Mouse (Mus musculus) stomach, embryonic 14.5 days (tissue): ENCODE measurements around the gene Plcb4. TPM values are rescaled to one million over a fixed set of nuclear protein-coding genes. Genes with fewer than 3 reads are reported as not detected.

Experiments used
- ATAC-seq: fragments of 200-750 bp; cut with Nextera tagmentation; 2 replicates; pipeline ENCODE4 v1.8.0; 2017; ENCODE audit warnings: low read depth, moderate TSS enrichment; ENCODE audit not compliant: insufficient number of reproducible peaks, insufficient read depth, low FRiP score
- H3K27ac ChIP-seq: fragments of 300-500 bp; sonication (generic); 2 replicates; pipeline ENCODE4 v1.5.1; 2014; ENCODE audit warnings: mild to moderate bottlenecking, low read length, moderate library complexity, mixed read lengths
- H3K27me3 ChIP-seq: fragments of 300-500 bp; sonication (generic); 2 replicates; pipeline ENCODE4 v1.6.1; 2014; ENCODE audit warnings: low read length, control low read depth, mixed read lengths; ENCODE audit not compliant: control insufficient read depth, insufficient read depth
- H3K36me3 ChIP-seq: fragments of 300-500 bp; sonication (generic); 2 replicates; pipeline ENCODE4 v1.6.1; 2014; ENCODE audit warnings: mild to moderate bottlenecking, control low read depth, low read length, moderate library complexity, mixed read lengths; ENCODE audit not compliant: control insufficient read depth, insufficient read depth
- H3K4me1 ChIP-seq: fragments of 300-500 bp; sonication (generic); 2 replicates; pipeline ENCODE4 v1.6.1; 2014; ENCODE audit warnings: low read length, control low read depth, mixed read lengths; ENCODE audit not compliant: control insufficient read depth, insufficient read depth
- H3K4me2 ChIP-seq: fragments of 300-500 bp; sonication (generic); replicated peaks from 2 replicates; pipeline ENCODE4 v1.6.1; 2014; ENCODE audit warnings: low read depth, low read length, control low read depth
- H3K4me3 ChIP-seq: fragments of 300-500 bp; sonication (generic); 2 replicates; pipeline ENCODE4 v1.5.1; 2014; ENCODE audit warnings: low read depth, low read length, control low read depth
- H3K9ac ChIP-seq: fragments of 300-500 bp; sonication (generic); replicated peaks from 2 replicates; pipeline ENCODE4 v1.6.1; 2014; ENCODE audit warnings: low read depth, mild to moderate bottlenecking, control low read depth, low read length, moderate library complexity, mixed read lengths
- H3K9me3 ChIP-seq: fragments of 300-500 bp; sonication (generic); 2 replicates; pipeline ENCODE4 v1.6.1; 2016; ENCODE audit warnings: low read depth, low read length, control low read depth; ENCODE audit not compliant: control insufficient read depth
- WGBS: fragments of 180-500 bp; shearing (Covaris S2); extraction: QIAGEN DNeasy Blood & Tissue Kit; methylation state at CpG from one replicate; pipeline ENCODE4 v1.1.7; 2014; 5-methylcytosine and 5-hydroxymethylcytosine counted together
- polyA plus RNA-seq: library from polyadenylated mRNA; unstranded; fragments of >200 nt; fragmentation: Nextera tagmentation; extraction: Ambion mirVana; gene quantifications from 2 replicates; pipeline ENCODE4 v1.2.1, GENCODE M21; 2014

Plcb4 gene
- polyA plus RNA-seq, 1 experiment from 2014 or later: 51.4 TPM

DNA sequence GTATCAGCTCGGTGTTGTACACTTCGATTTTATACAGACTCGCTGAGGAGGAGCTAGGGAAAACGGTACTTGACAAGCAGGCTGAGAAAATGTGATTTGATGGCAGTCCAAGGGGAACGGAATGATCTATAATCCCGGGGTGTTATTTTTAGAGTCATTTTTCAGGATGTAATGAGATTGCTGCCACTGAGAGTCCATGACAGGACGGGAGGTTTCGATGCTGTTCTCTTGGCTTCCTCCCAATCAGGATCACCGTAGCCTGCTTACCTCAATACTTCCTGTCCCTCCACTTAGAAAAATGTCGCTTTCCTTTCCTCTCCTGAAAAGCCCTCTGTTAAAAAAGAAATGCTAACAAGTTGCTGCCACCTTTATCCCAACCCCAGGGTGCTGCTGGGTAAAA lies 257.1 kb downstream of the Plcb4 start:
- WGBS: 31% methylated on average over 10 of the region's 10 CpGs
- Histone ChIP-seq H3K36me3 (no peaks in the 10 kb centered on the region), H3K9me3 (no peaks in the 10 kb centered on the region), H3K4me3 (no peak overlapping the region), H3K27me3 (no peaks in the 10 kb centered on the region), H3K27ac (no peak overlapping the region), H3K4me2 (no peak overlapping the region), H3K9ac (no peak overlapping the region), H3K4me1 (peaks cover 19% of the 10 kb centered on the region; the same call in 1 of the 2 replicates)
- ATAC-seq: no peak

DNA sequence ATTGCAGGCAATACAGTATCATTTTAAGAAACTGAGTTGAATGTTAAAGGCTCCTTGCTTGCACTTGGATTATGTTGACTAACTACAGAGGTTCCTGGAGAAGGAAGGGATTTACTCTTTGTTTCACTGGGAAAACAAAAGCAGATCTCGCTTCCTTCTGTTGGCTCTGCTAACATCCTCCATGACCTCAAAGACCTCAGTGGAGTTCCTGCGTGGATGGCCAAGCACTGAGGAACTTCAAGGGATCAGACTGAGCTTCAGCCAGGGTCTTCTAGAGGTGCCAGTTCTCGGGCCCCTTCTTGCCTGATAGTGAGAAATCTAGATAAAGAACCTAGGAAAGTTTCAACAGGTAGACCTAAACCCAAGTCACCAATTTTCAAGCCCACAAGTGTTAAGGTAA lies 258.2 kb downstream of the Plcb4 start:
- Histone ChIP-seq H3K27ac (no peak overlapping the region), H3K27me3 (no peaks in the 10 kb centered on the region), H3K9ac (no peak overlapping the region), H3K4me2 (no peak overlapping the region), H3K4me1 (peaks cover 19% of the 10 kb centered on the region; the same call in 1 of the 2 replicates), H3K36me3 (no peaks in the 10 kb centered on the region), H3K4me3 (no peak overlapping the region), H3K9me3 (no peaks in the 10 kb centered on the region)
- WGBS: 72% methylated on average over 3 of the region's 3 CpGs
- ATAC-seq: no peak

DNA sequence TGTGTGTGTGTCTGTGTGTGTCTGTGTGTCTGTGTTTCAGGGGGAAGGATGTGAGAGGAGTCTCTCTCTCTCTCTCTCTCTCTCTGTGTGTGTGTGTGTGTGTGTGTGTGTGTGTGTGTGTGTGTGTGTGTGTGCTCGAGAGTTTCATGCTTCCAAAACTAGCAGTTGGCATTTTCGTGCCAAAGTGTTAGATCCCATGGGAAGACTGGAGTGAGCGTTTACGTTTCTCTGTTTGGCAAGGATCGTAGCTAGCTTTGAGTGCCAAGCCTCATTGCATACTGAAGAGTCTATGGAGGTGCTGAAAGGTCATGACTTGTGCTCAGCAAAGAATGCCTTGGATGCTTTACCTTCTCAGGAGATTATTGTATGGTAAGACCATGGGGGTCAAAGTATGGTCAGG lies 259.3 kb downstream of the Plcb4 start:
- H3K27ac ChIP-seq: no peak overlapping the region
- H3K4me2 ChIP-seq: no peak overlapping the region
- H3K9ac ChIP-seq: no peak overlapping the region
- WGBS: 73% methylated on average over 5 of the region's 5 CpGs
- no peak for ATAC-seq
- H3K9me3 ChIP-seq: no peaks in the 10 kb centered on the region
- H3K36me3 ChIP-seq: no peaks in the 10 kb centered on the region
- no peaks in the 10 kb centered on the region for H3K27me3 ChIP-seq
- H3K4me3 ChIP-seq: no peak overlapping the region
- peaks cover 18% of the 10 kb centered on the region; the same call in 1 of the 2 replicates for H3K4me1 ChIP-seq

DNA sequence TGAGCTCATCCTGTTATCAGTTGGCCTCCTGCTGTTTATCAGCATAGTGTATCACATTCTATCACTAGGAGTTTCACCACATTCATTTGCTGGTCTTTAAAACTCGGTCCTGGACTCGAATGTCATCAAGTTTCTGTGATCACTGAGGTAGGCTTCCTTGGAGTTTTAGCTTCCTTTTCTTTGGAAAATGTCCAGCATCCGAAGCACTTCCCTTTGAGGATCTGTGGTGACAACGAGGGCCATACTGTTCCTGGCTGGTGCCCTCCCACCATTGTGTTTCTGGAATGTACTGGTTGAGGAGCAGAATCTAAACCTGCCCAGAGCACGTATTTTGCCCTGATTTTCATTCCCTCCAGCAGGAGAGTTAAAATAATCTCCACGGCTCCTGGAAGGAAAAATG lies 260.8 kb downstream of the Plcb4 start:
- no peak for ATAC-seq
- 65% methylated on average over 6 of the region's 6 CpGs for WGBS

DNA sequence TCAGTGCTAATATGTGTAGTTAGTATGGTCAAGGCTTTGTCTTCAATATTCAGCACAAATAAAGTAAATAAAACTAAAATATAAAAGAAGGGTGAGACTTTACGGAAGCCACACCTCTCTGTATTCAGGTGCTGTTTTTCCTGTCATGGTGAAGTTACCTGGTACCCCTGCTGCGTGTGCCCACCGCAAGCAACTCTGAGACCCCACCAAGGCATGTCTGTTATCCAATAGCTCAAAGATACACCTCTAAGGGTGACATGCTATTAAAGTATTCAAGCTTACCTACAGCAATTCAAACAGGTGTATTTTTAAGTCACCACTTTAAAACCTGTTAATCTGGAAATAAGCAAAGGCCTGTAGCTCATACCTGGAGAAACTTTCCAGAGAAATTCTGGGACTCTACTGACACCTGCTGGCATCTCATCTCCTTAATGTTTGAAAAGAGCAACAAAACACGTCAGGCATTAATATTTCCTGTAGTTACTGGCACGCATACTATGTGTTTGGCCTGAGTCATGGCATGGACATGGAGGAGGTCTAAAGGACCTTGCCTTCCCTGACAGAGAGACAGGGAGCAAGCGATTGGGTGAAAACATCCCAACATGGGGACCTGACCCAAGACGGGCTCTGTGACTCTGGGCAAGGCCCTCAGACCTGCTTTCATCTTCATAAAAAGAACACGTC lies 268.0 kb downstream of the Plcb4 start:
- Histone ChIP-seq H3K9ac (no peak overlapping the region), H3K9me3 (no peaks in the 10 kb centered on the region), H3K27ac (no peak overlapping the region), H3K27me3 (no peaks in the 10 kb centered on the region), H3K36me3 (no peaks in the 10 kb centered on the region), H3K4me2 (no peak overlapping the region), H3K4me1 (no peaks in the 10 kb centered on the region), H3K4me3 (no peak overlapping the region)
- 73% methylated on average over 8 of the region's 8 CpGs for WGBS
- no peak for ATAC-seq

More for the DNA sequence above, 260.8 kb downstream of the Plcb4 start:
- no peaks in the 10 kb centered on the region for H3K9me3 ChIP-seq
- no peak overlapping the region for H3K9ac ChIP-seq
- peaks cover 11% of the 10 kb centered on the region; the same call in 1 of the 2 replicates for H3K4me1 ChIP-seq
- no peak overlapping the region for H3K27ac ChIP-seq
- H3K4me2 ChIP-seq: no peak overlapping the region
- H3K36me3 ChIP-seq: no peaks in the 10 kb centered on the region
- no peaks in the 10 kb centered on the region for H3K27me3 ChIP-seq
- no peak overlapping the region for H3K4me3 ChIP-seq

DNA sequence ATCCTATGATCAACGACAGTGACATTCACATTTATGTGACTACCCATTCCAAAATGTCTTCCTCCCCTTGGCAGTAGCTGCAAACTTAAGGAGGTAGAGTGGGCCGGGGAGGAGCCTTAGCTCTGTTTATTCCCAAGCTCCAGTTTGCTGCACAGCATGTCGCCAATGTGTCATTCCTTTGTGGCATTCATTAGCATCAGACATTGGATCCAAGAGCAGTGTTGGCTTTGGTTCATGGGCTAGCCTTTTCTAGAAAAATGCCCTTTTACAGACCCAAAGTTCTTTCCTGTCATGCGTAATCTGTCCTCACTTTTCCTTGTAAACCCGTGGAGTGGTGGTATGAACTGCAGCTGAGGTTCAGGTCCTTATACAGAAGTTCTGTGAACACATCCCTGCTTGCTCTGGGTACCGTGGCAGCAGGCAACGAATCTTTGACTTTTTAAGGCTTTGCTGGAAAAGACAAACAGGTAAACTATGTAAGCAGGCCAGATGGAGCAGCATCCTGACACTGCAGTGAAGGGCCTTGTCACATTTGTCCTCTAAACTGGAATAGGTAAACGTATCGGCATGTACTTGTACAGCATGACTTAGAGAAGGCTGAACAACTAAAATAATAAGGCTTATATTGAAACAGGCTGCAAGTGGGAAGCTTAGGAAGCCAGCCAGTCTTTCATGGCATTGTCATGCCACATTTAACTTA lies 270.4 kb downstream of the Plcb4 start:
- no peak for ATAC-seq
- H3K4me3 ChIP-seq: no peak overlapping the region
- 78% methylated on average over 9 of the region's 9 CpGs for WGBS
- no peaks in the 10 kb centered on the region for H3K27me3 ChIP-seq
- no peaks in the 10 kb centered on the region for H3K4me1 ChIP-seq
- H3K36me3 ChIP-seq: peaks cover 4% of the 10 kb centered on the region; the same call in 1 of the 2 replicates
- no peak overlapping the region for H3K27ac ChIP-seq
- H3K9ac ChIP-seq: no peak overlapping the region
- H3K4me2 ChIP-seq: no peak overlapping the region
- H3K9me3 ChIP-seq: no peaks in the 10 kb centered on the region

DNA sequence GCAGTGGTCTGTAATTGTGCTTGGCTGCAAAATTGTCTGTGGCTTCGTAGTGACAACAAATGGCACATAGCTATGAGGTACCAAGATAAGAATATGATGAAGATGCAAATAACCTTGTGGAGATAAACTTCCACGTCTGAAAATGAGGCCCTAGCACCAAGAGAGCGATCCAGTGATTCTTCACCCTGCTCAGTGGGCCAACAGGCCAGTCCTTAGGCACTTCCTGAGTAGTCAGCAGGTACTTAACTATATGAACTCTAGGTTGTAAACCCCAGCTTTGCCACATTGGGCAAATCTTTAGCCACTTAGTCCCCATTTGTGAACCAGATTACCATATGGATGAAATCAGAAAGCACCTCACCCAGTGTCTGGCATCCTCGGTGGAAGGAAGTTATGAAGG lies 271.9 kb downstream of the Plcb4 start:
- H3K9me3 ChIP-seq: no peaks in the 10 kb centered on the region
- H3K27me3 ChIP-seq: no peaks in the 10 kb centered on the region
- H3K4me3 ChIP-seq: no peak overlapping the region
- H3K27ac ChIP-seq: no peak overlapping the region
- H3K4me2 ChIP-seq: no peak overlapping the region
- no peak overlapping the region for H3K9ac ChIP-seq
- no peak for ATAC-seq
- peaks cover 4% of the 10 kb centered on the region; the same call in 1 of the 2 replicates for H3K36me3 ChIP-seq
- WGBS: 86% methylated on average over 4 of the region's 4 CpGs
- no peaks in the 10 kb centered on the region for H3K4me1 ChIP-seq

DNA sequence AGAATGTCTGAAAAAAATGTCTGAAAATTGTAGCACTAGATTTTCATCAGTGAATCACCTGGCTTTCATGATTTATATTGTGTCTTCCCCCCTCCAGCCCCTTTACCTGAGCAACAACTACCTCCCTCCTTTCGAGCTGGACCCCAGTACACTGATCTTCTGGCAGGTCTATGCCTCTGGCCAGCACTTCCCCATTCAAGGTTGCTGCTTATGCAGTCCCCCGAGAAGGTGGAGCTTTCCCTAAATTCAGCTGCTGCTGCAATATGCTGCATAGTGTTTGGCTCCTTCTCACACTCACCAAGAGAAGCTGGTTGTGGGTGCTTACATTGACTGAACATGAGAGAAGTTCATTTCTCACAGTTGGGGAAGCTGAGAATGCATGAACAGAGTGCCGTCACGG lies 273.8 kb downstream of the Plcb4 start:
- ATAC-seq: no peak
- Histone ChIP-seq H3K27ac (no peak overlapping the region), H3K4me1 (no peaks in the 10 kb centered on the region), H3K9ac (no peak overlapping the region), H3K9me3 (no peaks in the 10 kb centered on the region), H3K36me3 (peaks cover 4% of the 10 kb centered on the region; the same call in 1 of the 2 replicates), H3K27me3 (no peaks in the 10 kb centered on the region), H3K4me2 (no peak overlapping the region), H3K4me3 (no peak overlapping the region)
- 84% methylated on average over 4 of the region's 4 CpGs for WGBS
